Mouse (Mus musculus) left cerebral cortex, postnatal 14 days (tissue): ENCODE data around the gene Nnat. TPM values are rescaled to one million over a fixed set of nuclear protein-coding genes. Genes with fewer than 3 reads are reported as not detected.
"Not testable (repeated sequence)": the region's sequence is repeated elsewhere in the genome, so short reads cannot be mapped to it uniquely, and the experiment has no call there.

ENCODE experiments used
- DNase-seq, 2 experiments: peaks; one replicate each; pipeline ENCODE4 v3.0.0; 2021 to 2022; ENCODE audit warnings: low spot score in 2 of 2, mixed read lengths in 1 of 2
- intact Hi-C: fragments of 180-260 bp; cut with DNase I; formaldehyde crosslinking; loops from one replicate; pipeline ENCODE4 v1.15.1; 2025
- microRNA-seq, 2 experiments: library from miRNA; unstranded; fragments of <30 nt; microRNA quantifications; one replicate each; pipeline ENCODE4 v1.2.0; 2022
- total RNA-seq, 2 experiments: library from RNA; stranded (reverse); gene quantifications; 2 replicates each; pipeline ENCODE4 v1.2.3; 2021

Gene Nnat
- total RNA-seq, 2 experiments from 2014 or later, result 283 to 425 TPM

- intact Hi-C loops, result loop anchor here (2.0 to 5.0 kb wide), 2 partner anchors 231 to 279 kb away; no protein-coding TSS in a partner anchor
- DNase-seq, result peak; percentile 70 to 78
Measured at GRCm38 (mm10) chr2:157571224-157571832, 11.4 kb downstream of the Nnat start, which contains the start of gene Blcap. Gene Blcap (minus strand): TSS chr2:157571274.

GRCm38 (mm10) chr2:157572786-157573185 lies 12.9 kb downstream of the Nnat start:
- DNase-seq, result no peak
- intact Hi-C loops, result loop anchor here (5.0 kb wide), 1 partner anchor 280 kb away; no protein-coding TSS in a partner anchor

DNA sequence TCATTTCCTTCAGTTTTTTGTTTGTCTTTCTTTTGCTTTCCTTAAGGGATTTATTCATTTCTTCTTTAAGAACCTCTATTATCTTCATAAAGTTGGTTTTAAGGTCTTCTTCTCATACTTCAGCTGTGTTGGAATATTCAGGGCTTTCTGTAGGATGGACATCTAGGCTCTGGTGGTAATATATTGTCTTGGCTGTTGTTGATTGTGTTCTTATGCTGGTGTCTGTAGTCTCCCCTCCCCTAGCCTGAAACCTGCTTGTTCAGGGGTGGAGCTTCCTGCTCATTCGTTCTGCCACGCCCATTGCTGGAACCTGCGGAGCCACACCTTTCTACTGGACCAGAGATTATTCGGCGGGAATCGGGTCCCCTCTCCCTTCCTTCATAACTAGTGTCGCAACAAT lies 25.5 kb downstream of the Nnat start:
- intact Hi-C loops, DNase-seq: not testable (repeated sequence)

- DNase-seq, result no peak
- intact Hi-C loops, result no loop called here
Measured at GRCm38 (mm10) chr2:157596876-157597566, 37.1 kb downstream of the Nnat start.

DNA sequence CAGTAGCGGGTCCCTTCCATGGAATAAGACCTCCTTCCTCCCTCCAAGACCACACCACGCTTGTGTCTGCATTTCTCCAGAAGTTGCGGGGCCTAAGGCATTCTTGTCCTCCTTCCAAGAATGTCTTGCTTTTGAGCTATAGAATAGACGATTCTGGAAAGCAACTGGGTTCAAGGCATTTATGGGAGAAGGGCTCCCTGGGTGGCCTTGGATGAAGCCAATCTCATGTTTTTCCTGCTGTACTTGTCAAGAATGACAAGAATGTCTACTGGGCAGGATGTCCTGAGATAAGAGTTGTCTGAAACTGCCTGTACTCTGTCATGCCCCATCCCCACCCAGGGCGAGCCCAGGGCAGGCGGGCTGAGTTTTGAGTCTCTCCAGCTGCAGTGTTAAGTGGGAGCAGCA lies 41.6 kb downstream of the Nnat start:
- DNase-seq, result no peak
- intact Hi-C loops, result loop anchor here (10.0 kb wide), 1 partner anchor 453 kb away; no protein-coding TSS in a partner anchor

GRCm38 (mm10) chr2:157605025-157605675 lies 45.3 kb downstream of the Nnat start:
- intact Hi-C loops, result loop anchor here (2.0 to 10.0 kb wide), 3 partner anchors 450 to 742 kb away; no protein-coding TSS in a partner anchor
- peak; percentile 59 to 88 for DNase-seq

DNA sequence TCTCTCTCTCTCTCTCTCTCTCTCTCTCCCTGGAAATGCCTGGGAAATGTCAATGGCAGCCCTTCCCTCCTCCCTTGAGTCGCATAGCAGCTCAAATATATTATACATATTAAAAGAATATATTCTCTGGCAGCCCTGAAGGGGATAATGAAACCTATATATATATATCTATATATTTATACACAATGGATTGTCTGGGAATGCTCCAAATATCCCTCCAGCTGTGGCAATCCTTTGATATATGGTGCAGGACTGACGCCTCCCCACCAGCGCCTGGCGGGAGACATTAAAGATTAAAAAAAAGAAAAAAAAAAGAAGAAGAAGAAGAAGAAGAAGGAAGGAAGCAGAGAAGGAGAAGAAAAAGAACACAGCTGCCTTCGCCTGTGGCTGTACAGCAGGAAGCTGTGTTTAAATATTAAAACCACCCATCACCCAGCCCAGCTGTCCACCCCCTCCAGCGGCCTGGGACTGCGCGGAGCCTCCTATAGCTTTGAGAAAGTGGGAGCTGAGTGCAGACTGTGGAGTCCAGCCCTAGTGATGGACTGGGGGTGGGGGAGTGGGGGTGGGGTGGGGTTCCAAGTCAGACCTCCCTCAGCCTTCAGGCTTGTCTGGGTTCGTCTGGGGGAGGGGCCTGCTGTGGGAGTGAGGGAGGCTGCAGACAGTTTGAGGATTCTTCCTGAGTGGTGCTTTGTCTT lies 47.8 kb downstream of the Nnat start:
- DNase-seq, result no peak
- intact Hi-C loops, result loop anchor here (5.0 to 10.0 kb wide), 2 partner anchors 447 to 740 kb away; no protein-coding TSS in a partner anchor

DNA sequence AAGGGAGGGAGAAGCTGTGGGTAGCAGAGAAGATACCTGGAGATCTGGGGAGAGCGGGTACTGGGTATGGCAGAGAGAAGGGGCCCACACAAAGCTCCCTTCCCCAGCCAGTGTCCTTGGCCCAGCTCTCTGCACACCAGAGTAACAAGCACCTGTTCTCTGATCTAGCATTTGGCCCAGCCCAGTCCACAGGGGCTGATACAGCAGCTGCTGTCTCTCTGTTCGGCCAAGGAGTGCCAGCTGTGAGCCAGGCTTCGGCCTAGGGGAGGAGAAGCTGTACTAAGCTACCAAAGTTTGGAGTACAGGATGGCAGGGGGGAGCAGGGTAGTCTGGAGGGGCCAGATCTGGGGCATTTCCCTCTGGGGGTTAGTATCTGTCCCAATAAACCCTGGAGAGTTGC lies 51.9 kb downstream of the Nnat start:
- no peak for DNase-seq
- intact Hi-C loops, result no loop called here

Small RNA genes within 50 kb of the gene (microRNA-seq; reads per million reads assigned to microRNA genes)
- 0.53 to 0.67 reads per million in 2 experiments for gene Gm23134

Other genes with a start within 250 kb of the Nnat start
- gene Ghrh, start 212.6 kb upstream of the Nnat start, total RNA-seq, result not detected
- gene Manbal, start 192.5 kb upstream of the Nnat start, total RNA-seq, result 10 to 100 TPM; 74.4 to 80.6 TPM
- 100 to 1,000 TPM; 100 to 104 TPM for gene Src, start 141.6 kb upstream of the Nnat start, total RNA-seq
- 100 to 1,000 TPM; 103 to 116 TPM for gene Blcap, start 11.2 kb downstream of the Nnat start, total RNA-seq
- gene Ctnnbl1, start 177.3 kb downstream of the Nnat start, total RNA-seq, result 10 to 100 TPM; 23.7 to 26.1 TPM